Mouse (Mus musculus): ENCODE measurements around the gene H2al1m. TPM values are rescaled to one million over a fixed set of nuclear protein-coding genes. Genes with fewer than 3 reads are reported as not detected.
A peak's percentile ranks its signal among the peaks of the same experiment; 100 is the strongest.
"Not testable (repeated sequence)": the region's sequence is repeated elsewhere in the genome, so short reads cannot be mapped to it uniquely, and the experiment has no call there.

The H2al1m gene
- total RNA-seq (2015; ENCODE audit: low replicate concordance), result 6.5 TPM in 1 of 2 replicates, not detected in the other
- 0.68 and 3.9 TPM in 2 replicates for total RNA-seq (2017; ENCODE audit: low replicate concordance)

- ATAC-seq (replicated peaks; ENCODE audit: low FRiP score, poor library complexity, severe bottlenecking), result not testable (repeated sequence)
These were observed at the start of gene H2al1m for GRCm38 (mm10) chrX:9283464-9283863. TSS of gene H2al1m (plus strand) at chrX:9283764.

GRCm38 (mm10) chrX:9240737-9241591 lies 42.6 kb upstream of the H2al1m start:
- no peak for ATAC-seq (replicated peaks; ENCODE audit: low FRiP score, poor library complexity, severe bottlenecking)

- no peak for ATAC-seq (replicated peaks; ENCODE audit: low FRiP score, poor library complexity, severe bottlenecking)
These were observed 40.1 kb upstream of the H2al1m start for GRCm38 (mm10) chrX:9243381-9243864.

GRCm38 (mm10) chrX:9244603-9245336 lies 38.8 kb upstream of the H2al1m start:
- ATAC-seq (replicated peaks; ENCODE audit: low FRiP score, poor library complexity, severe bottlenecking), result peak; percentile 92

GRCm38 (mm10) chrX:9248911-9249310 lies 34.7 kb upstream of the H2al1m start:
- ATAC-seq (replicated peaks; ENCODE audit: low FRiP score, poor library complexity, severe bottlenecking), result no peak

GRCm38 (mm10) chrX:9253990-9254389 lies 29.6 kb upstream of the H2al1m start:
- ATAC-seq (replicated peaks; ENCODE audit: low FRiP score, poor library complexity, severe bottlenecking), result peak; percentile 86

GRCm38 (mm10) chrX:9254901-9255300 lies 28.7 kb upstream of the H2al1m start:
- no peak for ATAC-seq (replicated peaks; ENCODE audit: low FRiP score, poor library complexity, severe bottlenecking)

GRCm38 (mm10) chrX:9256766-9257165 lies 26.8 kb upstream of the H2al1m start, which contains the start of gene Gm14862:
TSS of gene Gm14862 (minus strand) at chrX:9256899.
- peak; percentile 88 for ATAC-seq (replicated peaks; ENCODE audit: low FRiP score, poor library complexity, severe bottlenecking)

GRCm38 (mm10) chrX:9257831-9258230 lies 25.7 kb upstream of the H2al1m start:
- ATAC-seq (replicated peaks; ENCODE audit: low FRiP score, poor library complexity, severe bottlenecking), result no peak

- ATAC-seq (replicated peaks; ENCODE audit: low FRiP score, poor library complexity, severe bottlenecking), result no peak
These were observed 24.3 kb upstream of the H2al1m start for GRCm38 (mm10) chrX:9259267-9259666.

GRCm38 (mm10) chrX:9271112-9271511 lies 12.5 kb upstream of the H2al1m start:
- no peak for ATAC-seq (replicated peaks; ENCODE audit: low FRiP score, poor library complexity, severe bottlenecking)

GRCm38 (mm10) chrX:9271947-9272459 lies 11.6 kb upstream of the H2al1m start:
- no peak for ATAC-seq (replicated peaks; ENCODE audit: low FRiP score, poor library complexity, severe bottlenecking)

- peak; percentile 79 for ATAC-seq (replicated peaks; ENCODE audit: low FRiP score, poor library complexity, severe bottlenecking)
These were observed 10.9 kb upstream of the H2al1m start, which contains the start of gene Xk for GRCm38 (mm10) chrX:9272460-9273361. TSS of gene Xk (plus strand) at chrX:9272756.

GRCm38 (mm10) chrX:9273377-9274002 lies 10.1 kb upstream of the H2al1m start:
- peak; percentile 64 for ATAC-seq (replicated peaks; ENCODE audit: low FRiP score, poor library complexity, severe bottlenecking)

GRCm38 (mm10) chrX:9274321-9274720 lies 9.2 kb upstream of the H2al1m start:
- ATAC-seq (replicated peaks; ENCODE audit: low FRiP score, poor library complexity, severe bottlenecking), result peak; percentile 61

- not testable (repeated sequence) for ATAC-seq (replicated peaks; ENCODE audit: low FRiP score, poor library complexity, severe bottlenecking)
These were observed 9.7 kb downstream of the H2al1m start for GRCm38 (mm10) chrX:9293140-9293829.

- ATAC-seq (replicated peaks; ENCODE audit: low FRiP score, poor library complexity, severe bottlenecking), result peak; percentile 99
These were observed 14.9 kb downstream of the H2al1m start for GRCm38 (mm10) chrX:9298413-9298864.

- no peak for ATAC-seq (replicated peaks; ENCODE audit: low FRiP score, poor library complexity, severe bottlenecking)
These were observed 19.2 kb downstream of the H2al1m start for GRCm38 (mm10) chrX:9302791-9303190.

Measured in erythroblast, adult 5-6 weeks (primary cell).